Comparison of ENCODE assay signal across 23 mouse cellular contexts in the genomic region with DNA sequence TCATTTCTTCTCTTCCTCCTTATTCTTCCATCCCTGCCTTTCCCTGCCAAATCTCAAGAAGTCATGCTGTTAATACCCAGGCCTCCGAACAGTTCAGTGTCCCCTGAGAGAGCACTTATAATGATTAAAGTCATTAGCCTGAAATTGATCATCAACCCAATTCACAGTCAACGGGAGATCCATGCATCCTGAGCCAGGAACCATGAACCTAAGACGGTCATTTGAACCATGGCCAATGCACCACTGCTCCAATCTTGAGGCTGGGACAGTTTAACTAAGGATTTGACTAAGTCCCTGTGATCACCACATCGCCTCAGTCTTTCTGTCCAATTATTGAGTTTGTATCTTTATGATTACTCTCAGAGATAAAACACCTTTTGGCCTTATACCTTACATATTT.
"Had no signal": no experiment of that assay in that cellular context is flagged by ENCODE, and none has a peak within 500 bp of the region (broad histone marks: within the 10 kb centered on the region; RNA-seq: fewer than 3 reads in every experiment).

No protein-coding gene starts in this region.

- H3K4me3 ChIP-seq: forebrain, embryonic 15.5 days; heart, adult 2 months; heart, embryonic 13.5 days; heart, embryonic 15.5 days; hindbrain, embryonic 13.5 days; hindbrain, embryonic 15.5 days; limb, embryonic 13.5 days; limb, embryonic 15.5 days; liver, embryonic 12.5 days had no signal

- H3K27ac ChIP-seq: forebrain, embryonic 15.5 days; heart, adult 2 months; heart, embryonic 13.5 days; heart, embryonic 15.5 days; hindbrain, embryonic 13.5 days; hindbrain, embryonic 15.5 days; hindbrain, postnatal 0 days; limb, embryonic 13.5 days; limb, embryonic 15.5 days; liver, embryonic 12.5 days; liver, embryonic 14.5 days had no signal

- ATAC-seq: forebrain, embryonic 15.5 days; forebrain, postnatal 0 days; hindbrain, postnatal 0 days; intestine, embryonic 16.5 days; liver, embryonic 12.5 days had no signal

- H3K4me2 ChIP-seq: forebrain, embryonic 15.5 days; heart, embryonic 11.5 days; heart, embryonic 13.5 days; heart, embryonic 15.5 days; hindbrain, embryonic 13.5 days; hindbrain, embryonic 15.5 days; limb, embryonic 13.5 days; limb, embryonic 15.5 days; liver, embryonic 12.5 days had no signal

- DNase-seq: forebrain, postnatal 0 days; gastrocnemius, postnatal 14 days; gastrocnemius, postnatal 36 days; heart, adult 11 months; heart, adult 2 months; heart, postnatal 14 days; heart, postnatal 36 days; kidney, postnatal 10 days; layer of hippocampus, adult 9-11 months; layer of hippocampus, postnatal 36 days; left cerebral cortex, postnatal 4 days had no signal

- H3K9me3 ChIP-seq: forebrain, embryonic 15.5 days; heart, embryonic 13.5 days; heart, embryonic 15.5 days; hindbrain, embryonic 13.5 days; hindbrain, embryonic 15.5 days; limb, embryonic 13.5 days; limb, embryonic 15.5 days; liver, embryonic 12.5 days had no signal

- H3K36me3 ChIP-seq: forebrain, embryonic 15.5 days; heart, embryonic 13.5 days; heart, embryonic 15.5 days; hindbrain, embryonic 13.5 days; hindbrain, embryonic 15.5 days; limb, embryonic 13.5 days; limb, embryonic 15.5 days; liver, embryonic 12.5 days had no signal

- H3K9ac ChIP-seq: forebrain, embryonic 15.5 days; forebrain, postnatal 0 days; heart, embryonic 13.5 days; heart, embryonic 15.5 days; hindbrain, embryonic 13.5 days; hindbrain, embryonic 15.5 days; limb, embryonic 13.5 days; limb, embryonic 15.5 days; liver, embryonic 12.5 days; liver, embryonic 14.5 days had no signal

- H3K27me3 ChIP-seq: forebrain, embryonic 15.5 days; heart, embryonic 13.5 days; heart, embryonic 15.5 days; hindbrain, embryonic 13.5 days; hindbrain, embryonic 15.5 days; limb, embryonic 13.5 days; limb, embryonic 15.5 days; liver, embryonic 12.5 days had no signal

- H3K4me1 ChIP-seq: forebrain, embryonic 15.5 days; heart, embryonic 15.5 days; hindbrain, embryonic 13.5 days; hindbrain, embryonic 15.5 days; limb, embryonic 13.5 days; limb, embryonic 15.5 days; liver, embryonic 12.5 days had no signal
